Mouse (Mus musculus) G1E-ER4 (cell line): Measurements from ENCODE around the gene Spata1. TPM values are rescaled to one million over a fixed set of nuclear protein-coding genes. Genes with fewer than 3 reads are reported as not detected.

Experiments
- GATA1 ChIP-seq: IDR thresholded peaks from one replicate; pipeline ENCODE4 v1.8.0; 2012; ENCODE audit warnings: low read length, inconsistent platforms
- polyA plus RNA-seq: library from polyadenylated mRNA; stranded (reverse); fragments of >175 nt; gene quantifications from 2 replicates; pipeline ENCODE4 v1.2.3, GENCODE M21; 2012

The Spata1 gene
- polyA plus RNA-seq, 1 experiment = 1.2 TPM

DNA sequence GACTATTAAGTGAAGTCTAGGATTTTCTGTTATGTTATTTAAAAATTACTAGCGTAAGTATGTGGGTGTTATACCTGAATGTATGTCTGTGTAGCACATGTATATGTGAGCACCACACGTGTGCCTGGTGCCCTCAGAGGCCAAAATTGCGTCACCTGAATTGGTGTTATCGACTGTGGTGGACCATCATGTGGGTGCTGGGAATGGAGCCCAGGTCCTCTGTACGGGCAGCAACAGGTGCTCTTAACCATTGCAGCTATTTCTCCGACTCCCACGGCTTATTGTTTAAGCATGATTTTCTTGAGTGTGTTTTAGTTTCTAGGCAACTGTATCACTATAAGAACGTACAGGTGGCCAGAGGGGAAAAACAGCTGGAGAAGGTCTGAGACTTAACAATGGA, 63.4 kb downstream of the Spata1 start:
- no peak for TF ChIP-seq GATA1

DNA sequence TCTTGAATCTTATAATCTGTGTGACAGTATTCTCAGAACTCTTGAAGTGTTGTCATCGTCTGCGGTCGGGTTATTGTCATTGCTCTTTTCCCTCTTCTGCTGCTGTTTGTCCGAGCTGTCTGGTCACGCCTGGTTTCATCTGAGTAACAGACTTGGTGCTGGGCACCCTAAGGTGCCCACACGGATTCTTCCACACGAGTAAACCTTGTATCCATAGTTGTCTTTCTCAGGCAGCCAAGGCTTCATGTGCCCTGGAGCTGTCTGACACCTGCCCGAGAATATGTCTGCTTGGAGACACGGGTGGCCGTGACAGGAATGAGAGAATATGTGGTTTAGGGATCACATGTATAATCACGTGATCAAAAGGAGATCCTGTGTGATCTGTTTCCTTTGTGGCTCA, 64.0 kb downstream of the Spata1 start:
- TF ChIP-seq GATA1 = no peak

DNA sequence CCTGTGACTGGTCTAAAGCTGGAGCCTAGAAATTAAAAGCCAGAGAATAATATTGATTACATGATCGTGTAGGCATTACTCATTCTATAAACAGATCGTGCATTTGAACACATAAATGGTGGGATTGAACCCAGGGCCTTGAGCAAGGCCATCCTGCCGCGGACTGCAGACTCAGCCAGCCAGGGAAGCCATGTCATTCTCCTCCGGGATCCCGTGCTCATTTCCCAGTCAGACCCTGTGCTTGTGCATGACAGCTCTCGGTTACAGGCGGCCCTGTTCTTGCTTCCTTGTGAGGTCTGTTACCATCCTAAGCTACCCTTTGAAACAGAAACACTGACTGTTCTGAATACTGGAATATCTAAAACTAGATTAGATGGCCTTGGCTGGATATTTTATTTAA, 64.9 kb downstream of the Spata1 start:
- no peak for TF ChIP-seq GATA1

DNA sequence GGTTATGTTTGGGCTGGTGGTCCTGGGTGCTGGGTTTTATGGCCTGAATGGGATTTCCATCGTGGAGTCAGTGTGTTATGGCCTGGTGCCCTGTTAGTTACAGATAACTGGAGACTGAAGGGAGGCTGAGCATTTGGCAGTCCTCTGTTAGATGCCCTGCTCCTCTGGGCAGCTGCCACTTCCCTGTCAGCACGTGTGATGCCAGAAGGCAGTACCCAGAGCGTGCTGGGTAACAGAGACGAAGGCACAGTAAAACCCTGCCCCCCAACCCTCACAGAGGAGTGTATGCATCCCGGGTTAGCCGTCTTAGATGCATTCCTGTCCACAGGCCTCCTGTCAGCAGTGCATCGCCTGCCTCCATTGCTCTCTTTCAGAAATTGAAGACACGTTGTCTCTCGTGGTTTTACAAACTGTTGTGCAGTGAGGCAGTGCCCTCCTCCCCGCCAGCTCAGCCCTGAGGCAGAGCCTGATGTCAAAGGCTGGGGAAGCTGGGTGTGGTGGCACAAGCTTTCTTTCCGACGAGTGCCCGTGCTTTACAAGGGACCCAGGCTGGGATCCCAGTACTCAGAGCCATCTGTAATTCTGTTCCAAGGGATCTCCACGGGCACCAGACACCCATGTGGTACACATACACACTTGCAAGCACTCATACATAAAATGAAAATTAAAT, 65.7 kb downstream of the Spata1 start:
- no peak for TF ChIP-seq GATA1

DNA sequence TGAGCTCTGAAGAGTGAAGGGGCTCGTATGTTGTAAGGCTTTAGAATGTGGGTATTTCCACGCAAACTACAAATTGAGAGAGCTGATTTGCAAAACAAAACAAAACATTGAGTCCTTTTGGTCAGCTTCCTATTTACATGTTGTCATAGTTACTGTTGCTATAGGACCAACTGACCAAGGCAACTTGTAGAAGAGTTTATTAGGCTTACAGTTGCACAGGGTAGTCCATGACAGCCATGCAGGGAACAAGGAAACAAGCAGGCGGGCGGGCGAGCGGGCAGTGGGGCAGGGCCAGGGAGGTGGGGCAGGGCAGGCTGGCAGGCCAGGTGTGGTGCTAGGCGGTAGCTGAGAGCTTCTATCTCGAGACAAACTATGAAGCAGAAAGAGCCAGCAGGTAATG, 73.1 kb downstream of the Spata1 start:
- no peak for TF ChIP-seq GATA1

DNA sequence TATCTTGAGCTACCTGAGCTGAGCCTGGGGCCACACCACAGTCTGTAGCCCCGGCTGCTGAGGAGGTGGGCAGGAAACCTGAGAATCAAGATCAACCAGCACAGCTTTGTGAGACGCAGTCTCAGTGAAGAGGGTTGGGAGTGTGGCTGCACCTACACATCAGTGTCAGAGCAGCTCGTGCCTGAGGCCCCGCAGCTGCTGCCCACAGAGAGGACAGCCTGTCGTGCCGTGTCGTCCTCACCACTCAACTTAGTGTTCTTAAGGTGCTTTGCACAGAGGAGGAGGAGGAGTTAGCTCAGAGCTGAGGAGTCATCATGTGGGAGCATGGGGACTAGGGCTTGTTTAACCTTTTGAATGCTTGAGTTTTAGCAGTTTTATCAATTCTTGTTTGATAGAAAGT, 73.7 kb downstream of the Spata1 start:
- no peak for TF ChIP-seq GATA1

DNA sequence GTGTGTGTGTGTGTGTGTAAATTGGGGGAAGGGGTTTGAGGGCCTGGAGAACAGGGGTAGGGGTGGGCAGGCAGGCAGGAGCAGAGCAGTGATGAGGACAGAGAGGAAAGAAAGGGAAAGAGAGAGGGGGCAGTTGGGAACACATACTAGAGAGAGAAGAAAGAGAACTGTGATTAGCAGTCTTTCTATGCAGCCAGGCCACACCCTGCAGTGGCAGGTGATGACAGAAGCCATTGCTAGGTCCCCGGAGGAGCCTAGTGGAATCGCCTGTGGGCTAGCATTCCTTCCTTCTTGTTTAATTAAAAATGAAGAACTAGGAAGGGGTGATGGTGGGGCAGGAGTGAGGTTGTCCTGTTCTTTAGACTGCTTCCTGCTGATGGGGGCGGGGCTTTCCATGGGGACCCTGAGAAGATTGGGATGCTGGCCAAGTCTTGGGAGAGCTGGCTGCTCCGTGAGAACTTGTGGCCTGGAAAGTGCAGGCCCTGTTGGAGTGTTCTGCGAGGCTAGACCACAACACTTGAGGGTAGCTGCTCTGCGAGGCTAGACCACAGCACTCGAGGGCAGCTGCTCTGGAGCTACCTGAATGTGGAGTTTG, 75.2 kb downstream of the Spata1 start:
- TF ChIP-seq GATA1 = no peak

DNA sequence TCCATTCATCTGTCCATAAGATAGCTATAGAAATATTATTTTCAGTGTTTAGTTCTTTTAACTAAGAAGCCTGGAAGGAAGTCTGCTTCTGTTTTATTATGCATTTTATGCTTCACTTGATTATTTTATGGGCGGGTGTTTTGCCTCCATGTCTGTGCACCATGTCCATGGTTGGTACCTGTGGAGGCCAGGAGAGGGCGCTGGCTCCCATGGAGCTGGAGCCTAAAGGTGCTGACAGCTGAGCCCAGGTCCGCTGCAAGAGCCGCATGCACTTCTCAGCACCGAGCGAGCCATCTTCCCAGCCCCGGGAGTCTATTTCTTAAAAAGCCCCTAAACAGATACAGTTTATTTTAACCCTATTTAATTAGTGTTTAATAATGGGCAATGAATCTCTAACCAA, 75.8 kb downstream of the Spata1 start:
- TF ChIP-seq GATA1 = no peak

DNA sequence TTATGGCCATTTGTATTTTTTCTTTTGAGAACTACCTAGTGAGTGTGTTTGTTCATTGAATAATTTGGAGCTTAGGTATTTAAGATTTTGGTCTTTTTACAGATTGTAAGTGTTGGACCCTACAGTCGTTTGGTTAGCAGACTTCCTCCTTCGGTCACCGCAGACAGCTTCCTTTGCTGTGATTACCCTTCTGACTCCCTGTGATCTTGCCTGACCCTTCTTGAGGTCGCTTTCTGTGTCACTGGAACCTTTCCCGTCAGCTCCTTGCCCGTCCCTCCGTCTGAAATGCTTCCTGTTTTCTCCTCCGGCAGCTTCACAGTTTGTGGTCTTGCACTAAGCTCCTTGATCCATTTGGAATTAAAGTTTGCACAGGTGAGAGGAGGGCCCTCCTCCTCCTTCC, 77.8 kb downstream of the Spata1 start:
- no peak for TF ChIP-seq GATA1

DNA sequence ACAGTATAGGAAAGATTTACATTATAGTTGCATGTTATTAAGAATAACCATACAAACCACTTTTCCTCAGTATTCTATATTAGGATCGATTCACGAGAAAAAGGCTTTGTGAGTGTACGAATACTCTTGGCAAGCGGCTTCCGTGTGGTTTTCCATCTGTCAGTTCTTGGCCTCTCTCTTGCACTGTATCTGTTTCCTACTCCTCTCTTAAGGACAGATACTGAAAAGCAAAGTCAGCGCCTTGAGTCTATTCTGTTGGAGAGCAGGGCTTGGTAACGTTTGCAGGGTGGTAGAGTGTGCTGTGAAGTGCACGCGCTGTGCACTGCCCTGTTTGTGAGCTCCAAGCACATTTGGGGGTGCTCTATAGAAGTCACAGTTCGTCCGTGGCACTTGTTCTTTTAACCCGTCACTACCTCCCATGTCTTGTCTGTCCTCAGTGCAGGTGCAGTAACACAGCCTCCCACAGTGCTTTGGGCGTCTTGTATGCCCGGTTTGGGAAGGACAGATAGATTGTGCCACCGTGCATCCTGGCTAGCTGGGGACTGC, 79.5 kb downstream of the Spata1 start:
- no peak for TF ChIP-seq GATA1

DNA sequence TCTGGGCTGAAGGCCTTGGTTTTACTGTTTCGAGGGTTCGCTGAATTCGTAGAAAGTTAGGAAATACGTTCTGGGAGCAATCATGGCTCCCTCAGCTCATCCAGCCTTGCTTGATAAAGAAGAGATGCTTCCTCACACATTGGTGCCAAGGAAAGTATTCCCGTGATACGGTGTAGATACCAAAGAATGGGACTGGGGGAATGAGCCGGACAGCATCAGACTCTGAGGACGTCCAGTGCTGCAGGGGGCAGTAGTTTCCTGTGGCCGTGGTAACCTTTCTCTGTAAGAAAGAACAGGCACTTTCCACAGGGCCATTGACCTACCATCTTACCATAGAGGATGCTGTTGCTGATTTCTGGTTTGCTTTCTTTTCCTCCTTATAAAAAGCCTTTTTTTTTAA, 80.0 kb downstream of the Spata1 start:
- no peak for TF ChIP-seq GATA1

DNA sequence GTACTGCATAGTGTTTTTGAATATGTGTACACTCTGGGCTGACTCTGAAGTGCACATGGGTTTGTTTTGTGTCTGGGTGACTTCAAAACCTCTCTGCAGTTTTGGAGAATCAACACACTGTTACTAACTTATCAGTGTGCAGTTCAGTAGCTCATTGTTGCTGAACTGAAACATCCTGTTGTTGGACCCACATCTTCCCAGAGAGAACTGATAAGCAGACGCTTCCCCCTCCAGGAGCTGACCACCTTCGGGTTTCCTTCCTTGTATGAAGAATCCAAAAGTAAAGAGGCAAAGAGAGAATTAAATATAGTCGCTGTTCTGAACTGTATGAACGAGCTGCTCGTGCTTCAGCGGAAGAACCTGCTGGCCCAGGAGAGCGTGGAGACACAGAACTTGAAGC, 80.7 kb downstream of the Spata1 start:
- TF ChIP-seq GATA1 = no peak

DNA sequence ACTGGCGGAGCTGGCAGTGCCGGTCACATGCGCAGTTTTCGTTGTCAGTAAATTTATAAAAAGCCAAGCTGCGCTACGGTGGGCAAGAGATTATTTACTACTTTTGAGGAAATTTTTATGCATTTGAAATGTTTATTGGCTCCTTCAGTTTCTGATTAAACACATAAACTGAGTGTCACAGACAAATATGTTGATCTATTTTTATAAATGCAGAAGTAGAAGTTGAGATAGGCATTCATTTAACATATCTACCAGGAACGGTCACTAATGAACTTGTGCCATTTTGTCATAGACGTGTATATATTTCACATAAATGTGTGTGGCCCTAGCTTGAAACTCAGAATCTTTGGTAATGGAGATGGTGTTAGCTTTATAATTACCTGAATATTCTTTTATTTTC, 81.7 kb downstream of the Spata1 start:
- no peak for TF ChIP-seq GATA1

DNA sequence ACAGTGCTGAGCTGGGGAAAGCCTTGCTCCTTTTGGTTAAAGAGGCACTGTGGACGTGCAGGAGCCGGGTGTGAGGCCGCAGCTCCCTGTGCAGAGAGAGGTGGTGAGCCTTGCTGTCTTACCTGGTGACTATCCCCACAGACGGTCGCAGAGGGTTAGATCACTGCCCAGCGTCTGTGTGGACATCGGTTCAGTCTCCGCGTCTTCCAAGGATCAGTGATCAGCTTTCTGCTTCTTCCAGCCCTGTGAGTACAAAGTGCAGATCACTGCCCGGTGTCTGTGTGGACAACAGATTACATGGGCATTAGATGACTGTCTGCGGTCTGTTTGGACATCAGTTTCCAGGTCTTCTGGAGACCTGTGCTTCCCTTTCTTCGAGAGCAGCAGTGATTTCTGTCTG, 85.0 kb downstream of the Spata1 start:
- no peak for TF ChIP-seq GATA1

DNA sequence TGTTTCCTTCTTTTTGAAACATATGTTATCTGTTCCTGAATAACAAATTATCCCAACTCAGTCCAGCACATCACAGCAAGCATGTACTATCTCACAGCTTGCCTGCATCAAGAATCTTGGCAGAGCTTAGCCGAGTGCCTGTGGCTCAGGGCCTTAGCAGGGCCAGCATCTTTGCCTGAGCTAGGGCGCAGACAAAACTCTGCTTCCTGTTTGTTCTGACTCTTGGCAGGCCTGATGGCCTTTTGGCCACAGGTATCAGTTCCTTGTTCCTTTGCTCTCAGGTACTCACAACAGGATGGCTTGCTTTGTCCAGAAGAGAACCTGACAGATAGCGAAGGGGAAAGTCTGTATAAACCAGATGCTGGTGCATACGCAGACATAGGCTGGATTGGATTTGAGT, 85.6 kb downstream of the Spata1 start:
- TF ChIP-seq GATA1 = no peak

DNA sequence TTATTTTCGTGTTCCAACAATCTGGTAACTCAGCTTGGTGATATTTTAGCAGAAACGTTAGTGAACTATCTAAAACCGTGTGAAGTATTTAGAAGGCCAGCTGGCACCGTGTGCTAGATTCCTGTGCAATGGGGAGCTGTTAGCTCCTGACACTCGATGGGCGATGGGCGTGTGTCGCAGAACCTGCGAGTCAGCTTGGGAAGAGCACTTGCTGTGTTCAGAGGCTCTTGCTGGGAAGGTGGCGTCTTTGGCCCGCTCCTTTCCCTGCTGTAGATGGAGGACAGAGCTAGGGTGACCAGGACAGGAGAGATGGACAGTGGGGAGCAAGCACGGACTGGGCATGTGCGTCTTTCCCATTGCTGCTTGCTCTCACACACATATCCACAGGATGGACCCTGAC, 86.5 kb downstream of the Spata1 start:
- no peak for TF ChIP-seq GATA1

DNA sequence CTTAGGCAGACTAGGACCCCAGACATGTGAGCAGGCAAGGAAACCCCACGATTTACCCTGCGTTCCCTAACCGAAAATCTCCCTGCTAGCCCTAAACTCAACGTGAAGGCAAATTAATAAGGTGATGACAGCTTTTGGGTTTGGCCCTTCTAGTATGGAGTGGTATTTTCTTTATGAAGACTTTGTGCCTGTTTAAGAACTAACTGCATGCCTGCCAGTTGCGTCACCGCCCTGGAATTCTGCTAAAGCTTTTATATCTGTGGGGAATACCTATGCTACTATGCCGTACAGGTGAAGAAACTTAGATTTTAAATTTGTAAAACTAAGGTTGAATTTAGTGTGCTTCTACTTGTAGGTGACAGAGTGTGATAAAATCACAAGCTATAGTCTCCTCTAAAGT, 87.1 kb downstream of the Spata1 start:
- TF ChIP-seq GATA1 = no peak
